Mouse (Mus musculus) right cerebral cortex, postnatal 4 days (tissue): ENCODE results near the gene Tas2r114.

Source experiments
- DNase-seq: peaks from one replicate; pipeline ENCODE4 v3.0.0-alpha.2; 2022

Gene Tas2r114

GRCm38 (mm10) chr6:131689963-131690362, at the start of gene Tas2r114:
Tas2r114 (minus strand) TSS chr6:131690063.
- DNase-seq: no peak

GRCm38 (mm10) chr6:131712803-131713202, 22.9 kb upstream of the Tas2r114 start:
- no peak for DNase-seq

- DNase-seq: no peak
Observed at GRCm38 (mm10) chr6:131687395-131687794, 2.5 kb downstream of the Tas2r114 start, which contains the start of gene Tas2r105. Tas2r105 (minus strand) TSS chr6:131687495.

DNA sequence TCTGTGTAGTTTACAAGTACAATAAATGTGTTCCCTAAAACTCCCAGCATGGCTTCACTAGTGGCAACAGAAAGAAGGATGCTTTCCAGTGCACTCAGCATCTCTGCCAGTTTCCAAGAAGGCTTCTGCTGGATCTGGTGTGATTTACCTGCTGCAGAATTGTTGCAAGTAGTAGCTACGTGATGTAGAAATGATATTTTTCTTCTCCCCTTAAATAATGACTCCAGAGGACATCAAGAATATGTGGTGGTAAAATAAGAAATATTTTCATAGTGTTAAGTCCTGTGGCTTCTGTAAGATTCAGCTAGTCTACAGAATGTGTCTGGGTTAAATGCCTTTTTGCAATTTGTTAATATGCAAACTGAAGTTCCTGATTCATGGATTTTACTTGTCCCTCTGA, 4.2 kb downstream of the Tas2r114 start, which contains the start of gene Tas2r104:
Tas2r104 (minus strand) TSS at position 101 of the 400 bp plus-strand sequence.
- DNase-seq: no peak

DNA sequence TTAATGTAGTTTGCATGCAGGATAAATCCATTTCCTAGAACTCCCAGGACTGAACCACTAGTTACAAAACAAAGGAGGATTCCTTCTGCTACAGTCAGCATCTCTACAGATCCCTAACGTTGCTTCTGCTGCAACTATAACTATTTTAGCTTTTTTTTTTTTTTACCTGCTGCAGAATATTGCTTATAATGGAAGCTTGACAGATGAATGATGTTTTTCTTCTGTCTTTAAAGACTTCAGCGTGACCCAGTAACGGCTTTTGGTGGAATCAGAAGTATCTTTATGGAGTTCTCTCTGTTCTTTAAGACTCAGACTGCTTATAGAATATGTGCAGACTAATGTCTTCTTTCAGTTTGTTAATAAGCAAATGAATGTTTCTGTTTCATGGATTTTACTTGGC, 11.1 kb downstream of the Tas2r114 start, which contains the start of gene Tas2r106:
Tas2r106 (minus strand) TSS at position 101 of the 400 bp plus-strand sequence.
- no peak for DNase-seq

DNA sequence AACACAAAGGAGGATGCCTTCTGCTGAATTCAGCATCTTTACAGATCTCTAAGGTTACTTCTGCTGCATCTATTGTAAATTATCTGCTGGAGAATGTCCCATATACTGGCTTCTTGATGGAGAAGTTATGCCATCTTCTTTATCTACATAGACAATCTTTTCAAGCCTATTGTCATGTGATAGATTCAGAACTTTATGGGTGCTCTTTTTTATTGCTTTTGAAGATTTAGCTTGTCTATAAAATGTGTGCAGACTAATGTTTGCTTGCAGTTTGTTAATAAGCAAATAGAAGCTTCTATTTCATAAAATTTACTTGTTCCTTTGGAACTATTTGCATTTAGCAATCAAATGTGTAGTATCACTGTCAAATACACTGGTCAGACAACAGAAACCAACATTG, 29.8 kb downstream of the Tas2r114 start, which contains the start of gene Tas2r107:
Tas2r107 (minus strand) TSS at position 101 of the 400 bp plus-strand sequence.
- DNase-seq: no peak
